Mouse (Mus musculus) CH12.LX (cell line): ENCODE measurements around the gene Spg11. TPM values are rescaled to one million over a fixed set of nuclear protein-coding genes. Genes with fewer than 3 reads are reported as not detected.

Source experiments
- DNase-seq: peaks from one replicate; pipeline ENCODE4 v3.0.0-alpha.2; 2013; ENCODE audit errors: extremely low read depth
- H3K27ac ChIP-seq: 2 replicates; pipeline ENCODE4 v1.5.1; 2012; ENCODE audit warnings: low read depth, mild to moderate bottlenecking, control low read depth, moderate library complexity; ENCODE audit not compliant: insufficient read depth
- H3K27me3 ChIP-seq: replicated peaks from 2 replicates; pipeline ENCODE3; 2012; ENCODE audit warnings: inconsistent platforms
- H3K36me3 ChIP-seq, 2 experiments: replicated peaks in 1 of 2; 2 replicates each; pipeline versions ENCODE3 to v1.6.1; 2012; ENCODE audit warnings: inconsistent platforms in 1 of 2, low read length in 1 of 2, mild to moderate bottlenecking in 1 of 2, mixed read lengths in 1 of 2, moderate library complexity in 1 of 2; ENCODE audit not compliant: control insufficient read depth in 1 of 2, insufficient read depth in 1 of 2
- H3K4me1 ChIP-seq, 2 experiments: 2 replicates each; pipeline ENCODE4 v1.6.1; 2012; ENCODE audit warnings: inconsistent platforms in 1 of 2, moderate library complexity in 1 of 2; ENCODE audit not compliant: insufficient read depth in 2 of 2, control insufficient read depth in 1 of 2
- H3K4me2 ChIP-seq: 2 replicates; pipeline ENCODE4 v1.6.1; 2012; ENCODE audit warnings: low read depth, mild to moderate bottlenecking, control low read depth; ENCODE audit not compliant: poor library complexity, insufficient read depth, severe bottlenecking
- H3K4me3 ChIP-seq, 3 experiments: fragments of 150-350 bp in 1 of 3; sonication (generic) in 1 of 3; replicated peaks in 1 of 3; 2 replicates each; pipeline versions ENCODE3 to v1.5.1; 2011 to 2012; ENCODE audit warnings: low read depth in 2 of 3, low read length in 2 of 3, mild to moderate bottlenecking in 2 of 3, moderate library complexity in 2 of 3, control low read depth in 1 of 3, improper control_type of control experiment in 1 of 3, inconsistent platforms in 1 of 3, mixed read lengths in 1 of 3; ENCODE audit not compliant: poor library complexity in 1 of 3
- H3K79me2 ChIP-seq: replicated peaks from 2 replicates; pipeline ENCODE4 v1.6.1; 2012; ENCODE audit warnings: mild to moderate bottlenecking, moderate library complexity; ENCODE audit not compliant: control insufficient read depth, poor library complexity, insufficient read depth, severe bottlenecking; ENCODE audit errors: extremely low read depth
- H3K9ac ChIP-seq: 2 replicates; pipeline ENCODE4 v1.6.1; 2012; ENCODE audit warnings: low read depth, mild to moderate bottlenecking, control low read depth, moderate library complexity; ENCODE audit not compliant: insufficient read depth
- H3K9me3 ChIP-seq: replicated peaks from 2 replicates; pipeline ENCODE3; 2012; ENCODE audit warnings: low read length, inconsistent platforms, mixed read lengths
- BHLHE40 ChIP-seq: IDR thresholded peaks from 2 replicates; pipeline ENCODE4 v1.6.1; 2011; ENCODE audit warnings: mild to moderate bottlenecking, low read depth, low read length, improper control_type of control experiment
- CHD1 ChIP-seq: IDR thresholded peaks from 2 replicates; pipeline ENCODE4 v1.6.1; 2012; ENCODE audit warnings: low read depth, low read length, improper control_type of control experiment, inconsistent platforms
- CHD2 ChIP-seq: IDR thresholded peaks from 2 replicates; pipeline ENCODE4 v1.6.1; 2011; ENCODE audit warnings: low read length, improper control_type of control experiment
- CTCF ChIP-seq, 2 experiments: IDR thresholded peaks in 1 of 2; conservative IDR thresholded peaks in 1 of 2; 2 replicates each; pipeline ENCODE4 v1.5.1; 2011 to 2012; ENCODE audit warnings: low read depth in 2 of 2, low read length in 2 of 2, improper control_type of control experiment in 1 of 2, inconsistent platforms in 1 of 2, mild to moderate bottlenecking in 1 of 2, moderate library complexity in 1 of 2
- E2F4 ChIP-seq: IDR thresholded peaks from 2 replicates; pipeline ENCODE4 v1.6.1; 2011; ENCODE audit warnings: low read depth, low read length, improper control_type of control experiment; ENCODE audit not compliant: insufficient replicate concordance
- ELF1 ChIP-seq: IDR thresholded peaks from 2 replicates; pipeline ENCODE4 v1.6.1; 2014; ENCODE audit warnings: low read depth, mild to moderate bottlenecking, inconsistent platforms, low read length, improper control_type of control experiment
- ETS1 ChIP-seq: conservative IDR thresholded peaks from 2 replicates; pipeline ENCODE4 v1.6.1; 2012; ENCODE audit warnings: low read depth, mild to moderate bottlenecking, inconsistent platforms, low read length, improper control_type of control experiment, moderate library complexity
- GABPA ChIP-seq: IDR thresholded peaks from 2 replicates; pipeline ENCODE4 v1.6.1; 2012; ENCODE audit warnings: low read depth, low read length, improper control_type of control experiment, inconsistent platforms; ENCODE audit not compliant: insufficient replicate concordance
- IRF4 ChIP-seq: IDR thresholded peaks from 2 replicates; pipeline ENCODE4 v1.6.1; 2014; ENCODE audit warnings: low read depth, mild to moderate bottlenecking, inconsistent platforms, low read length, improper control_type of control experiment
- JUN ChIP-seq: IDR thresholded peaks from 2 replicates; pipeline ENCODE4 v1.6.1; 2011; ENCODE audit warnings: low read depth, mild to moderate bottlenecking, low read length, improper control_type of control experiment, moderate library complexity; ENCODE audit not compliant: insufficient read depth
- JUND ChIP-seq: conservative IDR thresholded peaks from 2 replicates; pipeline ENCODE4 v1.6.1; 2011; ENCODE audit warnings: low read depth, low read length, improper control_type of control experiment
- KAT2A ChIP-seq: IDR thresholded peaks from 2 replicates; pipeline ENCODE4 v1.6.1; 2012; ENCODE audit warnings: low read length, improper control_type of control experiment, inconsistent platforms; ENCODE audit not compliant: insufficient replicate concordance
- MAFK ChIP-seq: IDR thresholded peaks from 2 replicates; pipeline ENCODE4 v1.6.1; 2011; ENCODE audit warnings: low read length, improper control_type of control experiment; ENCODE audit not compliant: insufficient replicate concordance
- MAX ChIP-seq: IDR thresholded peaks from 2 replicates; pipeline ENCODE4 v1.6.1; 2011; ENCODE audit warnings: low read length, improper control_type of control experiment
- MAZ ChIP-seq: IDR thresholded peaks from 2 replicates; pipeline ENCODE4 v1.6.1; 2012; ENCODE audit warnings: low read depth, mild to moderate bottlenecking, inconsistent platforms, low read length, improper control_type of control experiment, moderate library complexity
- MEF2A ChIP-seq: IDR thresholded peaks from 2 replicates; pipeline ENCODE4 v1.6.1; 2014; ENCODE audit warnings: low read depth, mild to moderate bottlenecking, inconsistent platforms, low read length, improper control_type of control experiment, borderline replicate concordance
- MXI1 ChIP-seq: IDR thresholded peaks from 2 replicates; pipeline ENCODE4 v1.6.1; 2011; ENCODE audit warnings: mild to moderate bottlenecking, low read depth, low read length, improper control_type of control experiment
- MYC ChIP-seq: IDR thresholded peaks from 2 replicates; pipeline ENCODE4 v1.6.1; 2011; ENCODE audit warnings: low read depth, mild to moderate bottlenecking, improper control_type of control experiment, low read length
- NELFE ChIP-seq: IDR thresholded peaks from 2 replicates; pipeline ENCODE4 v1.6.1; 2011; ENCODE audit warnings: low read depth, low read length, improper control_type of control experiment
- NRF1 ChIP-seq: IDR thresholded peaks from 2 replicates; pipeline ENCODE4 v1.6.1; 2014; ENCODE audit warnings: low read depth, mild to moderate bottlenecking, inconsistent platforms, low read length, improper control_type of control experiment, moderate library complexity
- PAX5 ChIP-seq: IDR thresholded peaks from 2 replicates; pipeline ENCODE4 v1.6.1; 2012; ENCODE audit warnings: low read length, inconsistent platforms, mixed read lengths
- POLR2A ChIP-seq: IDR thresholded peaks from 2 replicates; pipeline ENCODE4 v1.6.1; 2011; ENCODE audit warnings: low read depth, mild to moderate bottlenecking, improper control_type of control experiment, low read length
- POLR2AphosphoS2 ChIP-seq: IDR thresholded peaks from 2 replicates; pipeline ENCODE4 v1.6.1; 2011; ENCODE audit warnings: low read depth, low read length, improper control_type of control experiment
- RAD21 ChIP-seq: IDR thresholded peaks from 2 replicates; pipeline ENCODE4 v1.6.1; 2011; ENCODE audit warnings: low read depth, mild to moderate bottlenecking, low read length, improper control_type of control experiment, moderate library complexity
- RCOR1 ChIP-seq: conservative IDR thresholded peaks from 2 replicates; pipeline ENCODE4 v1.6.1; 2012; ENCODE audit warnings: low read depth, mild to moderate bottlenecking, inconsistent platforms, low read length, improper control_type of control experiment
- SIN3A ChIP-seq: IDR thresholded peaks from 2 replicates; pipeline ENCODE4 v1.6.1; 2012; ENCODE audit warnings: low read length, improper control_type of control experiment, inconsistent platforms
- SMC3 ChIP-seq: IDR thresholded peaks from 2 replicates; pipeline ENCODE4 v1.6.1; 2011; ENCODE audit warnings: low read depth, low read length, improper control_type of control experiment
- TBP ChIP-seq: conservative IDR thresholded peaks from 2 replicates; pipeline ENCODE4 v1.6.1; 2011; ENCODE audit warnings: low read depth, low read length, improper control_type of control experiment
- TCF12 ChIP-seq: IDR thresholded peaks from 2 replicates; pipeline ENCODE4 v1.6.1; 2014; ENCODE audit warnings: low read depth, mild to moderate bottlenecking, inconsistent platforms, low read length, improper control_type of control experiment
- UBTF ChIP-seq: IDR thresholded peaks from 2 replicates; pipeline ENCODE4 v1.6.1; 2012; ENCODE audit warnings: low read depth, mild to moderate bottlenecking, inconsistent platforms, low read length, improper control_type of control experiment, moderate library complexity
- USF1 ChIP-seq: IDR thresholded peaks from 2 replicates; pipeline ENCODE4 v1.6.1; 2014; ENCODE audit warnings: low read depth, mild to moderate bottlenecking, inconsistent platforms, low read length, improper control_type of control experiment
- USF2 ChIP-seq: conservative IDR thresholded peaks from 2 replicates; pipeline ENCODE4 v1.6.1; 2011; ENCODE audit warnings: low read depth, low read length, improper control_type of control experiment
- ZC3H11A ChIP-seq: IDR thresholded peaks from 2 replicates; pipeline ENCODE4 v1.6.1; 2012; ENCODE audit warnings: low read depth, mild to moderate bottlenecking, inconsistent platforms, low read length, improper control_type of control experiment
- ZKSCAN1 ChIP-seq: IDR thresholded peaks from 2 replicates; pipeline ENCODE4 v1.6.1; 2012; ENCODE audit warnings: low read depth, inconsistent platforms, low read length, improper control_type of control experiment, borderline replicate concordance
- ZMIZ1 ChIP-seq: IDR thresholded peaks from 2 replicates; pipeline ENCODE4 v1.6.1; 2012; ENCODE audit warnings: low read depth, mild to moderate bottlenecking, inconsistent platforms, low read length, improper control_type of control experiment
- ZNF384 ChIP-seq: IDR thresholded peaks from 2 replicates; pipeline ENCODE4 v1.6.1; 2012; ENCODE audit warnings: low read depth, low read length, improper control_type of control experiment, inconsistent platforms
- dilution Hi-C: fragments of 300-500 bp; cut with MboI; formaldehyde crosslinking; loops from 2 replicates; pipeline ENCODE4 v1.14.3; 2020; ENCODE audit warnings: low sequenced_read_pairs; ENCODE audit not compliant: extremely low pct_unique_long_range_greater_than_20kb, extremely low pct_ligation_motif_present
- in situ Hi-C: fragments of 300-500 bp; cut with MboI; formaldehyde crosslinking; loops from 3 replicates; pipeline ENCODE4 v1.14.3; 2019; ENCODE audit warnings: low sequenced_read_pairs, low pct_ligation_motif_present, low pct_unique_long_range_greater_than_20kb, mixed read lengths
- polyA plus RNA-seq: library from polyadenylated mRNA; unstranded; fragments of >175 nt; gene quantifications from 2 replicates; pipeline ENCODE4 v1.2.1, GENCODE M21; 2012; ENCODE audit warnings: low read depth; ENCODE audit not compliant: insufficient read length
- total RNA-seq, 2 experiments: library from RNA; depleted of rRNA; stranded (reverse); fragments of 300-350 nt in 1 of 2; fragments of >200 nt in 1 of 2; gene quantifications; 2 replicates each; pipeline ENCODE4 v1.2.3; 2012 to 2014

Spg11 gene
- total RNA-seq (2012; rRNA removed) (9.7 and 11.4 TPM in 2 replicates), total RNA-seq (2014; rRNA removed) (6.0 and 7.5 TPM in 2 replicates), polyA plus RNA-seq (9.6 and 10.7 TPM in 2 replicates)

GRCm38 (mm10) chr2:122117961-122118958 lies at the start of gene Spg11:
Spg11 (minus strand) TSS chr2:122118386.
- H3K27me3 ChIP-seq, result no peaks in the 10 kb centered on the region
- peaks cover 2 to 17% of the 10 kb centered on the region in 2 experiments; a peak in 3 of 4 replicates for H3K4me1 ChIP-seq
- H3K9ac ChIP-seq, result peak within 1 kb of the TSS; percentile 89
- H3K36me3 ChIP-seq, result peaks cover 11 to 18% of the 10 kb centered on the region in 2 experiments
- dilution Hi-C loops (no loop called here), in situ Hi-C loops (loop anchor here (5.0 kb wide), 1 partner anchor 44 kb away; the partner anchor contains the start of gene Trim69)
- no peaks in the 10 kb centered on the region for H3K9me3 ChIP-seq
- peak; percentile 98 for DNase-seq
- H3K4me2 ChIP-seq, result peak within 1 kb of the TSS; percentile 79
- H3K4me3 ChIP-seq, result peak within 1 kb of the TSS; percentile 77 to 94 (median 92)
- peak within 1 kb of the TSS; percentile 30; the same call in 1 of the 2 replicates for H3K27ac ChIP-seq
- peaks cover 8% of the 10 kb centered on the region for H3K79me2 ChIP-seq
- TF ChIP-seq IRF4, result no peak
- TF ChIP-seq JUND, result no peak
- peak; percentile 70; the same call in 1 of the 2 replicates for TF ChIP-seq POLR2AphosphoS2
- TF ChIP-seq RCOR1, result 0 out of 2 replicates have a peak, but pooled peaks have one; percentile 43
- TF ChIP-seq ELF1, result peak; percentile 97
- no peak for TF ChIP-seq JUN
- TF ChIP-seq CTCF (conservative IDR thresholded peaks at IDR 0.05 in 1 of 2, IDR thresholded peaks at IDR 0.05 in 1 of 2; ENCODE audit: low read depth in 2 of 2, low read length in 2 of 2), result no peak
- TF ChIP-seq MAFK, result peak; percentile 27; the same call in 1 of the 2 replicates
- no peak for TF ChIP-seq ZKSCAN1
- TF ChIP-seq SMC3, result no peak; the same call in 1 of the 2 replicates
- no peak for TF ChIP-seq ZC3H11A
- TF ChIP-seq NRF1, result peak; percentile 95
- peak; percentile 82 for TF ChIP-seq TBP
- TF ChIP-seq UBTF, result peak; percentile 64; the same call in 1 of the 2 replicates
- no peak for TF ChIP-seq USF2
- peak; percentile 93 for TF ChIP-seq MXI1
- no peak; the same call in 1 of the 2 replicates for TF ChIP-seq GABPA
- TF ChIP-seq RAD21, result no peak
- TF ChIP-seq MEF2A, result peak; percentile 59
- TF ChIP-seq MAZ, result peak; percentile 77; the same call in 1 of the 2 replicates
- TF ChIP-seq POLR2A, result peak; percentile 100
- TF ChIP-seq ZNF384, result peak; percentile 83
- TF ChIP-seq MYC, result 0 out of 2 replicates have a peak, but pooled peaks have one; percentile 42
- TF ChIP-seq ZMIZ1, result peak; percentile 98
- no peak for TF ChIP-seq E2F4
- peak; percentile 96 for TF ChIP-seq SIN3A
- no peak; the same call in 1 of the 2 replicates for TF ChIP-seq KAT2A
- TF ChIP-seq BHLHE40, result peak; percentile 97
- peak; percentile 99 for TF ChIP-seq NELFE
- TF ChIP-seq CHD1, result no peak
- TF ChIP-seq TCF12, result peak; percentile 92
- no peak for TF ChIP-seq PAX5
- TF ChIP-seq CHD2, result peak; percentile 84
- TF ChIP-seq USF1, result peak; percentile 57; the same call in 1 of the 2 replicates
- no peak; the same call in 1 of the 2 replicates for TF ChIP-seq MAX
- TF ChIP-seq ETS1, result peak; percentile 76
